Mouse (Mus musculus): ENCODE results near the gene Sectm1b. TPM values are rescaled to one million over a fixed set of nuclear protein-coding genes. Genes with fewer than 3 reads are reported as not detected.

The Sectm1b gene
- not detected in 2 replicates for polyA plus RNA-seq (2012)

GRCm38 (mm10) chr11:121063379-121063778, at the start of gene Sectm1b:
Sectm1b (minus strand) TSS chr11:121063569.

GRCm38 (mm10) chr11:121081120-121081519, 17.8 kb upstream of the Sectm1b start, which contains the start of gene Sectm1a:
Sectm1a (minus strand) TSS chr11:121081220.

GRCm38 (mm10) chr11:121039302-121039701, 24.1 kb downstream of the Sectm1b start, which contains the start of gene Cd7:
Cd7 (minus strand) TSS chr11:121039418.

Other genes with a start within 250 kb of the Sectm1b start
- gene Fasn, start 239.0 kb downstream of the Sectm1b start, polyA plus RNA-seq (2012), result 256 and 260 TPM in 2 replicates
- 5.9 and 8.1 TPM in 2 replicates for gene Ccdc57, start 130.7 kb downstream of the Sectm1b start, polyA plus RNA-seq (2012)
- gene Slc16a3, start 115.1 kb downstream of the Sectm1b start, polyA plus RNA-seq (2012), result 15.1 and 25.3 TPM in 2 replicates
- gene Csnk1d, start 72.2 kb downstream of the Sectm1b start, polyA plus RNA-seq (2012), result 177 and 184 TPM in 2 replicates
- 9.9 and 11.8 TPM in 2 replicates for gene Cd7, start 24.2 kb downstream of the Sectm1b start, polyA plus RNA-seq (2012)
- gene Sectm1a, start 17.7 kb upstream of the Sectm1b start, polyA plus RNA-seq (2012), result not detected in 2 replicates
- gene Tex19.2, start 55.1 kb upstream of the Sectm1b start, polyA plus RNA-seq (2012), result not detected in 2 replicates
- gene Tex19.1, start 82.6 kb upstream of the Sectm1b start, polyA plus RNA-seq (2012), result not detected in 2 replicates
- gene Uts2r, start 96.7 kb upstream of the Sectm1b start, polyA plus RNA-seq (2012), result not detected in 2 replicates
- 7.2 and 7.6 TPM in 2 replicates for gene Hexdc, start 140.9 kb upstream of the Sectm1b start, polyA plus RNA-seq (2012)
- gene Ogfod3, start 141.1 kb upstream of the Sectm1b start, polyA plus RNA-seq (2012), result 14.7 and 17.2 TPM in 2 replicates
- 23.5 and 27.6 TPM in 2 replicates for gene Cybc1, start 165.8 kb upstream of the Sectm1b start, polyA plus RNA-seq (2012)
- gene Narf, start 173.7 kb upstream of the Sectm1b start, polyA plus RNA-seq (2012), result 3.7 and 4.5 TPM in 2 replicates
- gene Foxk2, start 196.4 kb upstream of the Sectm1b start, polyA plus RNA-seq (2012), result 25.9 and 30.6 TPM in 2 replicates

All from megakaryocyte-erythroid progenitor cell, adult 5 weeks (primary cell).